Mouse (Mus musculus): ENCODE measurements around the gene Calhm5.

The Calhm5 gene

GRCm38 (mm10) chr10:34096418-34096883, at the start of gene Calhm5:
Gene Calhm5, minus strand, starts transcription at chr10:34096519.
- DNase-seq (ENCODE audit: low spot score): peak; percentile 48

DNA sequence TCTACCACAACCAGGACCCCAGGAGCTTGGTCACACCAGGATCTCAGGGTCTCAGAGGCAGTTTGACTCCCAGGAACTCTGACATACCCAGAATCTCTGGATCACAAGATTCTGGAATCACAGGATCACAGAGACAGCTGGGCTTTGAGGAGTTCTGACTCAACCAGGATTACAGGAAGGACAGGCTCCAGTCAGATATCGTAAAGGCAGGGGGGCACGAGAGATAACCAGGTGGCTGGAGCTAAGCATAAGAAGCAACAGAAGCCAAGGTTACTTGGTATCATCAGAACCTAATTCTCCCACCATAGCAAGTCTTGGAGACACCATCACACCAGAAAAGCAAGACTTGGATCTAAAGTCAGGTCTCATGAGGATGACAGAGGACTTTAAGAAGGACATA, 45.4 kb upstream of the Calhm5 start:
- DNase-seq (ENCODE audit: low spot score): no peak

DNA sequence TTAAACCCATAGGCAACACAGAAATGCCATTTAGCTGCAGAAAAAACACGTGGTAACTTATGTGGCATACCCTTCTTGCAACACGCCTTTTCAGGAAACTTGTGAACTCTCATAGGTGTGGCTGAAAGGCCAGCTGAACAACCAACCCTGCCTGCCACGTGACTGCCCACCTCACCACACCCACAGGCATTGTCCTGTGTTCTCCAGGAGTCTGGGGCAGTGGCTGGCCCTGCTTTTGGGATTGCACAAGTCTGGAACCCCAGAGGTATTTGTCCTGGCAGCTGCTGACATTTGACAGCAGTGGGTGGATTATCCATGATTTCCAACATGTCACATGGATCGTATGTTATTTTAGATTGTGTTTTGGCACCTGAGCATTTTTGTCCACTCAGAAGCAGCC, 43.4 kb upstream of the Calhm5 start:
- no peak for DNase-seq (ENCODE audit: low spot score)

GRCm38 (mm10) chr10:34138027-34138426, 41.7 kb upstream of the Calhm5 start:
- DNase-seq (ENCODE audit: low spot score): peak; percentile 21

GRCm38 (mm10) chr10:34136432-34136831, 40.1 kb upstream of the Calhm5 start:
- no peak for DNase-seq (ENCODE audit: low spot score)

DNA sequence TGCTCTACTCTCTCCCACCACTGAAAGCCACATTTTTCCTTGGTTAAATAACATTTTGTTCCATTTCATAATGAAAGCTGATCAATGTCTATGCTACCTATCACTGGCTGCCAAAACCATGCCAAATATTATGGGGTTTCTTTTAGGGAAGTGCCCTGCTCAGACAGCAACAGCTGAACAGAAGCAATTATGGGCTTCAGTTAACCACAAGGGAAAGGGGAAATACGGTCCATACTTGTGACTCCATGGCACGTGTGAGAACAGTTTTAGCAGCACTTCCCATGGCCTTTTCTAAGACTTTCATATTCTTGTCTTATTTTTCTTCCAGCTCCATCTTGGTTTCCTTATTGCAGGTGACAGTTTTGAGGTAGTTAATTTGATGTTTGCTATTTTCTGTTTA, 35.0 kb upstream of the Calhm5 start:
- no peak for DNase-seq (ENCODE audit: low spot score)

- DNase-seq (ENCODE audit: low spot score): no peak
Observed at GRCm38 (mm10) chr10:34128391-34128790, 32.1 kb upstream of the Calhm5 start.

- DNase-seq (ENCODE audit: low spot score): peak; percentile 35
Observed at GRCm38 (mm10) chr10:34127392-34128378, 31.4 kb upstream of the Calhm5 start, which contains the start of gene Calhm6. Gene Calhm6, minus strand, starts transcription at chr10:34127984.

- DNase-seq (ENCODE audit: low spot score): no peak
Observed at GRCm38 (mm10) chr10:34118421-34118820, 22.1 kb upstream of the Calhm5 start.

GRCm38 (mm10) chr10:34117770-34118169, 21.5 kb upstream of the Calhm5 start:
- no peak for DNase-seq (ENCODE audit: low spot score)

DNA sequence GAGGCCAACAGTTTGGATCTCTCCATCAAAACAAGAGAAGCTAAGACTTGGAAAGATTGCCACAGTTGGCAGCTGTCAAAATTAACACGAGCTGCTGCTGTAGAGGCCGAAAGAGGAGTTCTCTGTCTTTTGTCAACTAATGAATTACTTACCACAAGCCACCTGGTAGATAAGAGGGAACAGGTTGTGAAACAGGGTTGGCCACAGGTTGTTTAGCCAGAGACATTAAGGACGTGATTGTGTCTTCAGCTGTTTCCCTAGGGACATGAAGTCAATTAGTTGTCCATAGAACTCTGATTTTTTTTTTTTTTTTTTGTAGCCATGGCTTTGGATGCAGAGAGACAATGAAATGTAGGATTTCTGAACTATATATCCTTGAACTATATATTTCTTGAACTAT, 20.8 kb upstream of the Calhm5 start:
- DNase-seq (ENCODE audit: low spot score): no peak

DNA sequence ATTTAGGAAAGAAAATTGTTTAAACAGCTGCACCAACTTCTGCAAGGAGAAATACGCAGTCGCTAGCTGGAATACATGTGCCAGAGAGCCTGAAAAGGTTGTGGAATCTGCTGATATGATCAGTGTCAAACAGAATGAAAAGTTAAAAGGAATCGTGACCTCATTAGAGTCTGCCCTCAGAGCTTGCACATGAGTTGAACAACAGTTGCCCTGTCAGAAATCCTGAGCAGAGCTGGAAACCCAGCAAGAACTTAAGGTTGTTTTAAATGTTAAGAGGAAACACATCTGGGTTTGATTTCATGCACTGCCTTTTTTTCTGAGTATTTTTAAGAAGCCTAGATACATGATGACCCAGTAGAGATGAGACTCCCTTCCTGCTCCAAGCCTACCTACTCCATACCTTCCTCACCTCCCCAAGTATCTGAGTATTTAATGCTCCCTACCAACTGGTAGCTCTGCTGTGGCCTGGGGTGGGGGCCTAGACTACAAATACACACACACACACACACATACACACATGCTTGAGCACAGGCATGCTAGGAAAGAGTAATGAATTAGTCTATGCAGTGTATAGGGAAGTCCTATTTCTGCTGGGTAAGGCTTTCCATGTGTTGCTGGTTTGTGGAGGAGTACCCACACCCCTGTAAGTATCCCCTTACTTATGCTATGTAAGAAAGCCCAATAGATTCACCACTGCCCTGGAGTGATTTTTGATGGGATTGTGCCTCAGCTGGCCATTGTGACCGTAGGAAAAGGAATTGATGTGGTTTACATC, 15.8 kb upstream of the Calhm5 start:
- no peak for DNase-seq (ENCODE audit: low spot score)

GRCm38 (mm10) chr10:34110863-34111465, 14.6 kb upstream of the Calhm5 start:
- no peak for DNase-seq (ENCODE audit: low spot score)

DNA sequence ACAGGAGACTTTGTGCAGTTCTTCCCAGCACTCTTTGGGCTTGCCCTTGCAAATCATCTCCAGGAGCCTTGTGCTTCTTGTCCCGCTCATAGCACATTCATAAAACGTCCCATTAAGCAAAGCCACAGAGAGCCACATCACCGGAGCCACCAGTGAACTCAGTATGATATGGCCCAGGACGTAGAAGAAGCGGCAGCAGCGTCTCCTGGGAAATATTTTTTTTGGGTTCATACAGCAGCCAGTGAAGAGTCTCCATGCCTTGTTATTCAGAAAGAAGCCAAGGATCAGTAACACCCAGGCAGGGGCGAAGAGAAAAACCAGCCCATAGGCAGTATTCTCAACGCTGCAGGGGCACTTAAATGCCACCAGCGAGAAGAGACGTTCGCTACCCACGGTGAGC, 355 bp downstream of the Calhm5 start:
- DNase-seq (ENCODE audit: low spot score): peak; percentile 7

GRCm38 (mm10) chr10:34095147-34095546, 1.2 kb downstream of the Calhm5 start:
- no peak for DNase-seq (ENCODE audit: low spot score)

DNA sequence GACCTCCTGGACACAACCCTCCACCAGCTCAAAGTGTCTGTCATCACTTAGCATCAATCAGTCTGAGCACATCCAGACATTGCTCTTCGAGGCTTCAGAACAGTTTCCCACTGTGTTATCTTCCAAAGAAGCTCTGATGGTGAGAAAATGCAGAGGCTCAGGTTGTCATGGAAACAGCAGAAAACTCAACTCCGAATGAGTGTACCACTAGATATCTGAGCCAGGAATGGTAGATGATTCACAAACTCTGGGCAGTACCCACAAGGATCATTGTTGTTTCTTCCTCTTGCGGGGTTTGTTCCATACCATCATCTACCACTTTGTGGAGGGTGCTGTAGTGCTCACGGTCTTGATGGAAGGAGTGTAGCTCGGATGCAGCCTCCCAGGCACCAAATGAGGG, 4.4 kb downstream of the Calhm5 start:
- peak; percentile 44 for DNase-seq (ENCODE audit: low spot score)

DNA sequence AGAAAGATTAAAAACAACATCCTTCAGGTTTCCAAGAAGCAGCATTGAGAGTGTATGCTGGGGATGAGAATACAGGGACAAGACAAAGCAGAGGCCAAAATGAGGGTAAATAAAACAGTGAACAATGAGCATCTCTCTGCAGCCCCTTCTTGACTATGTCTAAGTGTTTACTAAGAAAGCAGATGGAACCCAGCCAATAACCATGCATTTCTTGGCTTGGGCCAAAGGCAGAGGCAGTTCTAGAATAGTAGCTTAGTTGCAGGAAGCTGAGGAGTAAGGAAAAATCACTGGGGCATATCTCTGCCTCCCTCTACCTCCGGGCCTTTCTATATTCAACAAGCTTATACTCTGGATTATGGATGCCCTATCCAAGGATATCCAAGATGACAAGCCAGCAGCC, 5.8 kb downstream of the Calhm5 start:
- DNase-seq (ENCODE audit: low spot score): no peak

DNA sequence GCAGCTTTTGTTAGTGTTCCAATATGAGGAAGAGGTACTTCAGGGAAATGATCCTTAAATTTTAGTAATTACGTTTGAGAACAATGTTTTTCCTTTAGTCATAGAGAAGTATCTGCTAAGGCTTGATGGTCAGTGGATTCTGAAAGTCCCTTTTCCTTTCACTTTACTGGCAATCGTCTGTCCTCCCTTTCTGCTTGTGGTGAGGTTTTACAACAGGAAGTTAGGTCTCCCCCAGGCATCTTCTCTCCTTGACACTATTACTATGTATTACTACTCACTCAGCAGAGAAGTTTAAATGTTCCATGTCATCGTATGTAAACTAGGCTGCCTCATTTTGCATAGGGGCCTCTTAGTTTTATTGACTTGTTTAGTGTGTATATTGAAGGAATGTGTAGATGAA, 6.8 kb downstream of the Calhm5 start:
- DNase-seq (ENCODE audit: low spot score): no peak

- no peak for DNase-seq (ENCODE audit: low spot score)
Observed at GRCm38 (mm10) chr10:34088515-34088914, 7.8 kb downstream of the Calhm5 start.

GRCm38 (mm10) chr10:34086514-34086913, 9.8 kb downstream of the Calhm5 start:
- no peak for DNase-seq (ENCODE audit: low spot score)

DNA sequence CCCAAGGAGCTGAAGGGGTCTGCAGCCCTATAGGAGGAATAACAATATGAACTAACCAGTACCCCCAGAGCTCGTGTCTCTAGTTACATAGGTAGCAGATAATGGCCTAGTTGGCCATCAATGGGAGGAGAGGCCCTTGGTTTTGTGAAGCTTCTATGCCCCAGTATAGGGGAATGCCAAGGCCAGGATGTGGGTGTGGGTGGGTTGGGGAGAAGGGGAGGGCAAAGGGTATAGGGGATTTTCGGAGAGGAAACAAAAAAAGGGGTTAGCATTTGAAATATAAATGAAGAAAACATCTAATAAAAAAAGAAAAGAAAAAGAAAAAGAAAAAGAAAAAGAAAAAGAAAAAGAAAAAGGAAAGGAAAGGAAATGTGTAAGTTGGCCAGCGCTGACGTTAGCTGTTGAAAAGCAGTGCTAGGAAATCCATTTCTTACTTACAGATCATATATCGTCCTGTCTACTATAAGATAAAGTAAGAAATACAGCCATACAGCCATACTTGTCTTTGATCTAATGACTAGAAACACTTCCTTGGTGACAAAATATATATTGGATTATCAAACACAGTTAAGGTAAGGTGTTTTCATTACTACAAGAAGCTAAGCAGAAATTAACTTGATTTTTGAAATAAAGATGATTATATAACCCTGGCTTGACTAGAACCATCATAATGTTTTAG, 21.7 kb downstream of the Calhm5 start:
- no peak for DNase-seq (ENCODE audit: low spot score)

GRCm38 (mm10) chr10:34071650-34072049, 24.7 kb downstream of the Calhm5 start:
- no peak for DNase-seq (ENCODE audit: low spot score)

Measured in layer of hippocampus, adult 11-12 months (tissue).